Mouse (Mus musculus) hindbrain, embryonic 12.5 days (tissue): Measurements from ENCODE around the gene Hoxb7. TPM values are rescaled to one million over a fixed set of nuclear protein-coding genes. Genes with fewer than 3 reads are reported as not detected.

ENCODE experiments used
- ATAC-seq: fragments of 200-750 bp; cut with Nextera tagmentation; 2 replicates; pipeline ENCODE4 v1.8.0; 2017; ENCODE audit warnings: moderate TSS enrichment; ENCODE audit not compliant: low FRiP score
- H3K27ac ChIP-seq: fragments of 300-500 bp; sonication (generic); 2 replicates; pipeline ENCODE4 v1.5.1; 2016; ENCODE audit warnings: mild to moderate bottlenecking
- H3K27me3 ChIP-seq: fragments of 300-500 bp; sonication (generic); 2 replicates; pipeline ENCODE4 v1.6.1; 2016; ENCODE audit warnings: mild to moderate bottlenecking
- H3K36me3 ChIP-seq: fragments of 300-500 bp; sonication (generic); 2 replicates; pipeline ENCODE4 v1.6.1; 2016; ENCODE audit warnings: mild to moderate bottlenecking
- H3K4me1 ChIP-seq: fragments of 300-500 bp; sonication (generic); 2 replicates; pipeline ENCODE4 v1.6.1; 2016
- H3K4me2 ChIP-seq: fragments of 300-500 bp; sonication (generic); replicated peaks from 2 replicates; pipeline ENCODE4 v1.6.1; 2016; ENCODE audit warnings: mild to moderate bottlenecking
- H3K4me3 ChIP-seq: fragments of 300-500 bp; sonication (generic); 2 replicates; pipeline ENCODE4 v1.5.1; 2016; ENCODE audit warnings: mild to moderate bottlenecking
- H3K9ac ChIP-seq: fragments of 300-500 bp; sonication (generic); 2 replicates; pipeline ENCODE4 v1.6.1; 2016; ENCODE audit warnings: mild to moderate bottlenecking, moderate library complexity
- H3K9me3 ChIP-seq: fragments of 300-500 bp; sonication (generic); replicated peaks from 2 replicates; pipeline ENCODE4 v1.6.1; 2016; ENCODE audit warnings: mild to moderate bottlenecking
- WGBS: fragments of 180-500 bp; shearing (Covaris S2); methylation state at CpG from one replicate; pipeline ENCODE4 v1.1.7; 2016; 5-methylcytosine and 5-hydroxymethylcytosine counted together
- polyA plus RNA-seq: library from polyadenylated mRNA; unstranded; fragments of >200 nt; fragmentation: Nextera tagmentation; extraction: Ambion mirVana; gene quantifications from 2 replicates; pipeline ENCODE4 v1.2.1, GENCODE M21; 2016

The Hoxb7 gene
- polyA plus RNA-seq, 1 experiment from 2014 or later, result 11.0 TPM

DNA sequence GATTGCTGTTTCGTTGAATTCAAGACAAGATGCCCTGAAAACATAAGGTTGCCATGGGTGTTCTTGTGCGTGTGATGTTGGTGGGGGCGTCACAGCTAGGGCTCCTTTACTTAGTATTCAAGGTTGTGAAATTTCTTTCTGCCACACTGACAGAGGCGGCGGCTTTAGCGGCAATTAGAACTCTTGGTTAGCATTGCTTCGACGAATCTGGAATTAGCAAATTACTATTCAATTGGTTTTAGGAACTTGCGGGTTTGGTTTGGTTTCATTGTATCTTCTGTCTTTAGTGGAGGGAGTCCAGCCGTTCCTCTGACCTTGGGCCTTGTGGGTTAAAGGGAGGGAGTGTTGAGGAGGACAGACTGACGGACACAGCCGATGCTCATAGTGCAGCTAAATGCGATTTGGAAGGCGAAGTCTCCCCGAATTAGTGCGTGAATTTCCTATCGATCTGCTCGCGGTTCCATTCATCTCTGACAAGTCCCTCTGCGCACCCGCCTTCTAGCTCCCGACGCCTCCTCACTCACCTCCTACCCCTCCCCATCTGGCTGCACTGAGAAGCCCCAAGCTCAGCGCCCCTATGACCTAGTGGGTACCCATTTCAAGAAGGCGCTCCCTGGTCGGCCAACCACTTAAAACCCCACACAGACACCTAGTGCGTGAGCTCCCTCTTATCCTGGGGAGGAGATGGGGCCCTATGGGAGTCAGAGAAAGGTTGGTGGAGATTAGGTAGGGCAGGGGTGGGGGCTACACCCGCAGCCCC, 31.4 kb downstream of the Hoxb7 start, which contains the start of gene Hoxb4:
Gene Hoxb4 (plus strand): TSS at position 660 of the 760 bp plus-strand sequence.
- no peaks in the 10 kb centered on the region for H3K9me3 ChIP-seq
- no peaks in the 10 kb centered on the region for H3K36me3 ChIP-seq
- H3K27me3 ChIP-seq, result peaks cover 94% of the 10 kb centered on the region
- peak within 1 kb of the TSS; percentile 62 for H3K4me2 ChIP-seq
- 0 out of 2 replicates have a peak, but pooled peaks cover 7% of the 10 kb centered on the region for H3K4me1 ChIP-seq
- under 1% methylated on average over 28 of the region's 28 CpGs for WGBS
- peak within 1 kb of the TSS; percentile 95 for H3K27ac ChIP-seq
- peak within 1 kb of the TSS; percentile 42 for H3K4me3 ChIP-seq
- H3K9ac ChIP-seq, result peak within 1 kb of the TSS; percentile 81
- ATAC-seq, result peak; percentile 51; the same call in 1 of the 2 replicates

DNA sequence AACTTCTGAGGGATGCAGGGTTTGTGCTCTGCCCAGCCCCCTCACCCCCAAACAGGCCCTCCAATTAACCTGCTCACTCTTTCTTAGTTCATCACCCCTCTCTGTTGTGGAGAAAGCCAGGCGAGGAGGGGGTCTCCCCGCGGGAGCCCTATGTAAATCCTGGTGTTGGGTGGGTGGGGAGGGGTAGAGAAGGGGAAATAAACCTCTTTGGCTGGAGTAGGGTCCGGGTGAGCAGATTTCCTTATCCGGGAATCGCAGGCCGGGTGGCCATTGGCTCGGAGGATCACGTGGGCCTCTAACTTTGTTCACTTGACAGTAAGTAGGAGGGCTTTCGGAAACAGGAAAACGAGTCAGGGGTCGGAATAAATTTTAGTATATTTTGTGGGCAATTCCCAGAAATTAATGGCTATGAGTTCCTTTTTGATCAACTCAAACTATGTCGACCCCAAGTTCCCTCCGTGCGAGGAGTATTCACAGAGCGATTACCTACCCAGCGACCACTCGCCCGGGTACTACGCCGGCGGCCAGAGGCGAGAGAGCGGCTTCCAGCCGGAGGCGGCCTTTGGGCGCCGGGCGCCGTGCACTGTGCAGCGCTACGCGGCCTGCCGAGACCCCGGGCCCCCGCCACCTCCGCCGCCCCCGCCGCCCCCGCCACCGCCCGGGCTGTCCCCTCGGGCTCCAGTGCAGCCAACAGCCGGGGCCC, 32.1 kb downstream of the Hoxb7 start:
- H3K4me3 ChIP-seq, result peak overlapping the region; percentile 42
- H3K4me1 ChIP-seq, result 0 out of 2 replicates have a peak, but pooled peaks cover 7% of the 10 kb centered on the region
- H3K36me3 ChIP-seq, result no peaks in the 10 kb centered on the region
- H3K27ac ChIP-seq, result peak overlapping the region; percentile 95
- under 1% methylated on average over 36 of the region's 45 CpGs for WGBS
- H3K27me3 ChIP-seq, result peaks cover 94% of the 10 kb centered on the region
- H3K4me2 ChIP-seq, result peak overlapping the region; percentile 62
- ATAC-seq, result peak; percentile 74
- H3K9ac ChIP-seq, result peak overlapping the region; percentile 81
- H3K9me3 ChIP-seq, result no peaks in the 10 kb centered on the region

DNA sequence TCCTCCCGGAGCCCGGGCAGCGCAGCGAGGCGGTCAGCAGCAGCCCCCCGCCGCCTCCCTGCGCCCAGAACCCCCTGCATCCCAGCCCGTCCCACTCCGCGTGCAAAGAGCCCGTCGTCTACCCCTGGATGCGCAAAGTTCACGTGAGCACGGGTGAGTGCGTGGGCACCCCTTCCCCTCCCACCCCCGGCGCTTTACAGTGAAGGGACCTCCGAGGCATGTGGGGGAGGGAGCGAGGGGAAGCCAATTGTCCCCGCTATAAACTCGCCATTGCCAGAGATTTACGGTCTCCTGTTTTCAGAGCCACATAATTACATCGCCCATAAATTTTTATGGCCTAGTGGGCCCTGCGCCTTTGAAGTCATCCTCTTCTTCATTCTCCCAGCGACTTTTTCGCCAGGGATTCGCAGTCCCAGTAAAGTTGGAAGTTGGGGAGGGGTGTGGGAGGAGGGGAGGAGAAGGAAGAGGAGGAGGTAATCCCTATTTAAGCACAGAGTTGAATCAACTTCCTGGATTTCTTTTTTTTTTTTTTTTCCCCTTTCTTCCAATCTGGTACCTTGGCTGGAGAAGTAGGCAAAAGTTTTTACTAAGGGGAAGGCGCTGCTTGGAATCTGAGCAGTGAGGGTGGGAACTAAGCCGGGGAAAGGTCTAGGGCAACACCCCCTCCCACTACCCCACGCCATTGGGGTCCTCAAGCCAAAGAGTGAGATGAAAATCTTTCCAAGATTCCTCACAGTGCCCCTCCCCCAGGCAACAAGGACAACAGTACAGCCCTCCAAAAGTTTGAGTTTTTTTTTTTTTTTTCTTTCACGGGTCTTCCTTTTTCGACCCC, 32.9 kb downstream of the Hoxb7 start:
- 0 out of 2 replicates have a peak, but pooled peaks cover 7% of the 10 kb centered on the region for H3K4me1 ChIP-seq
- H3K4me3 ChIP-seq, result peak overlapping the region; percentile 42
- peaks cover 94% of the 10 kb centered on the region for H3K27me3 ChIP-seq
- H3K36me3 ChIP-seq, result no peaks in the 10 kb centered on the region
- no peaks in the 10 kb centered on the region for H3K9me3 ChIP-seq
- H3K4me2 ChIP-seq, result peak overlapping the region; percentile 62
- ATAC-seq, result peak; percentile 60; the same call in 1 of the 2 replicates
- WGBS, result 0% methylated on average over 23 of the region's 34 CpGs
- peak overlapping the region; percentile 81 for H3K9ac ChIP-seq
- H3K27ac ChIP-seq, result peak overlapping the region; percentile 95

DNA sequence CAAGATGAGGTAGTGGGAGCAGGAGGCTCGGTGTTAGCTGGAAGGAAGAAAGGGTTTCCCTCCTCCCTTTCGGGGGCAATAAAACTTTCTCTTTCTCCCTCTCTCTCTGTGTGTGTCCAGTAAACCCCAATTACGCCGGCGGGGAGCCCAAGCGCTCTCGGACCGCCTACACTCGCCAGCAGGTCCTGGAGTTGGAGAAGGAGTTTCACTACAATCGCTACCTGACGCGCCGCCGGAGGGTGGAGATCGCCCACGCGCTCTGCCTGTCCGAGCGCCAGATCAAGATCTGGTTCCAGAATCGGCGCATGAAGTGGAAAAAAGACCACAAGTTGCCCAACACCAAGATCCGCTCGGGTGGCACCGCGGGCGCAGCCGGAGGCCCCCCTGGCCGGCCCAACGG, 33.5 kb downstream of the Hoxb7 start:
- Histone ChIP-seq H3K9ac (peak overlapping the region; percentile 81), H3K27me3 (peaks cover 95% of the 10 kb centered on the region), H3K4me1 (0 out of 2 replicates have a peak, but pooled peaks cover 7% of the 10 kb centered on the region), H3K36me3 (no peaks in the 10 kb centered on the region), H3K9me3 (no peaks in the 10 kb centered on the region), H3K4me2 (peak overlapping the region; percentile 62), H3K4me3 (peak overlapping the region; percentile 42), H3K27ac (peak overlapping the region; percentile 95)
- under 1% methylated on average over 29 of the region's 29 CpGs for WGBS
- no peak for ATAC-seq

DNA sequence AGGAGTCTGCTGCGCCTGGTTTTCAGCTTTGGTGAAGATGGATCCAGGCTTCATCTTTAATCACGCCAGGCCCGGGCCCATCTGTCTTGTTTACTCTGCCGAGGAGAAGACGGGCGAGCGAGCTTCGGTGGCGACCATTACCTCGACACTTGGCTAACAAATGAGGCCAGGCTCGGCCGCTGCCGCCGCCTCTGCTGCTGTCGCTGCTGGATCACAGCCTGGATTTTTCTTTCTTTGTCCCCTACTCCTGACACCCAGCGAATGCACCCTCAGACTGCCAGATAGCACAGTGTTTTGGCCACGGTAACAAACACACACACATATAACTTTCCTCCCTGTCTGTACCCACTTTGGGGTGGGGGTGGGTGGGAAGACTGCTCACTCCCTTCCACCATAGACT, 34.3 kb downstream of the Hoxb7 start:
- H3K4me3 ChIP-seq, result peak overlapping the region; percentile 42
- peak overlapping the region; percentile 62 for H3K4me2 ChIP-seq
- no peak for ATAC-seq
- peak overlapping the region; percentile 81 for H3K9ac ChIP-seq
- H3K4me1 ChIP-seq, result 0 out of 2 replicates have a peak, but pooled peaks cover 7% of the 10 kb centered on the region
- no peaks in the 10 kb centered on the region for H3K36me3 ChIP-seq
- H3K9me3 ChIP-seq, result no peaks in the 10 kb centered on the region
- peaks cover 95% of the 10 kb centered on the region for H3K27me3 ChIP-seq
- under 1% methylated on average over 17 of the region's 17 CpGs for WGBS
- H3K27ac ChIP-seq, result peak overlapping the region; percentile 95

DNA sequence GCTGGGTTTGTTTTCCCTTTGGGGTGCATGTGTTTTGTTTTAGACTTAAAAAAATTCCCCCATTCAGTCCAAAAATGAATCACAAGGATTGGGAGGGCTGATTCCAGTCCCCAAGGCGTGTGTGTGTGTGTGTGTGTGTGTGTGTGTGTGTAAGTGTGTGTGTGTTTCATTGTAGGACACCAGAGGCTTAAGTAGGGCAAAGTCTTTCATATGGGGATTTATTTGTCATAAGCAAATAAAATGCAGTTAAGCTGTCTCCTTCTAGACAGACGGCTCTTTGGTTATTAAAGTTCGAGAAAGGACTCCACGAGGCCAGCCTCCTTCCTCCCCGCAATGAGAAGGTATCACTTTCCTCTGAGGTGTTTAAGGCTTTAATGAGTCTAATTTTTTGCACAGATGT, 35.4 kb downstream of the Hoxb7 start:
- 7% methylated on average over 5 of the region's 5 CpGs for WGBS
- Histone ChIP-seq H3K4me1 (0 out of 2 replicates have a peak, but pooled peaks cover 7% of the 10 kb centered on the region), H3K9me3 (no peaks in the 10 kb centered on the region), H3K27me3 (peaks cover 96% of the 10 kb centered on the region), H3K9ac (peak overlapping the region; percentile 85), H3K4me2 (peak overlapping the region; percentile 62), H3K36me3 (no peaks in the 10 kb centered on the region), H3K4me3 (peak overlapping the region; percentile 42), H3K27ac (peak overlapping the region; percentile 95)
- ATAC-seq, result no peak

DNA sequence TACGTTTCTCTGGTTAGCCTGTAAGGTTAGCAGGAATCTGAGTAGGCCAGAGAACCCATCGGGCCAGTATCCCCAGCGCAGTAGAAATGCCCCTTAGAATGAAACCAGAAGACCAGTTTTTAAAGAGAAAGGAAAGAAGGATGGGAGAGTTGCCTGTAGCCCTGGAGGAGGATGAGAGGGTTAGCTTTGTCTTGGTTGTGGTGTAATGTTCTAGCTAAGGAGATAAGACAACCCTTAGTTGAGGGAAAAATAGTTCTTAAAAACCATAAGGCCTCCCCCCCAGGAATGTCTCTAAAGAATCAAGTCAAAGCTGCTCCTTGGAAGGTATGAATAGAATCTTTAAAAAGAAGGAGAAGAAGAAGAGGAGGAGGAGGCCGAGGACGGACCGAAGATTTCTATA, 36.3 kb downstream of the Hoxb7 start:
- Histone ChIP-seq H3K9ac (peak overlapping the region; percentile 85), H3K27ac (peak overlapping the region; percentile 95), H3K4me3 (peak overlapping the region; percentile 42), H3K36me3 (no peaks in the 10 kb centered on the region), H3K9me3 (no peaks in the 10 kb centered on the region), H3K4me1 (0 out of 2 replicates have a peak, but pooled peaks cover 7% of the 10 kb centered on the region), H3K27me3 (peaks cover 98% of the 10 kb centered on the region), H3K4me2 (peak overlapping the region; percentile 62)
- 5% methylated on average over 6 of the region's 6 CpGs for WGBS
- no peak for ATAC-seq

DNA sequence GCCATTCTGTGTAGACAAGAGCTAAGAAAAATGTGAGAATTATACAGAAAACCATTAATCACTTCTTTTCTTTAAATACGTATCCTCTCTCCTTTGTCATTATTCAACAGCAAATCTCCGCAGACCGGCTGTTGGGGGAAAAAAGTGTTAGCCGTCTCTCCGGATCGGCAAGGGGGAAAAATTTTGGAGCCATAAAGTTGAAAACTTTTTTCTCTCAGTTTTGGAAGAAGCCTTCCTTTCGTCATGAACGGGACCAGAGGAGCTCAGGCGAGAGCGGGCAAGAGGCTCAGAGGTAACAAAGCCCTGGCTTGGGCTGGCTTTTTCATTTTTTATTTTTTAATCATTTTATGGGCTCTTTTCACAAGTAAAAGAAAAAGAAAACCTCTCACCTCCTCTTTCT, 36.7 kb downstream of the Hoxb7 start, which contains the start of gene Hoxb3:
Gene Hoxb3 (plus strand): TSS at position 173 of the 400 bp plus-strand sequence.
- peak within 1 kb of the TSS; percentile 42 for H3K4me3 ChIP-seq
- 0 out of 2 replicates have a peak, but pooled peaks cover 6% of the 10 kb centered on the region for H3K4me1 ChIP-seq
- WGBS, result 3% methylated on average over 10 of the region's 10 CpGs
- peaks cover 98% of the 10 kb centered on the region for H3K27me3 ChIP-seq
- H3K36me3 ChIP-seq, result no peaks in the 10 kb centered on the region
- no peak for ATAC-seq
- peak within 1 kb of the TSS; percentile 95 for H3K27ac ChIP-seq
- no peaks in the 10 kb centered on the region for H3K9me3 ChIP-seq
- peak within 1 kb of the TSS; percentile 62 for H3K4me2 ChIP-seq
- H3K9ac ChIP-seq, result peak within 1 kb of the TSS; percentile 85

DNA sequence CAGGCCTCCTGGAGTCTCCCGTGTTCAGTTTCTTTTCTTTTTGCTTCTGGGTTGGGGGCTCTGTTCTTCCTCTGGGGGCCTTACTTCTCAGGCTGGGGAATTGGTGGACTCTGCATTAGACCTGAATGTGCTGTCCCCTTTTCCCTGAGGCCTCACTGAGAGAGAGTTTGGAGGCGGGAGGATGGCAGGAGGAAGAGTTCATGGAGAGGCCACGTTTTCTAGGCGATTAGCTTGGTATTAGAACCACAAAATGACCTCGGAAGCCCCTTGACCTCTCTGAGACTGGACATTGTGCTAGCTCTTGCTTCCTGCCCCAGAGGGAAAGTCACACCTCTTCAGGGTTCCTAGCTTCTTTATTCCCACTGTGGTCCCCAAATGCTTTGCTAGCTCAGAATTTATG, 37.7 kb downstream of the Hoxb7 start:
- Histone ChIP-seq H3K4me2 (peak overlapping the region; percentile 62), H3K36me3 (no peaks in the 10 kb centered on the region), H3K27ac (peak overlapping the region; percentile 95), H3K9me3 (no peaks in the 10 kb centered on the region), H3K27me3 (peaks cover 99% of the 10 kb centered on the region), H3K4me1 (no peaks in the 10 kb centered on the region), H3K9ac (peak overlapping the region; percentile 85), H3K4me3 (peak overlapping the region; percentile 42)
- under 1% methylated on average over 5 of the region's 5 CpGs for WGBS
- no peak for ATAC-seq

DNA sequence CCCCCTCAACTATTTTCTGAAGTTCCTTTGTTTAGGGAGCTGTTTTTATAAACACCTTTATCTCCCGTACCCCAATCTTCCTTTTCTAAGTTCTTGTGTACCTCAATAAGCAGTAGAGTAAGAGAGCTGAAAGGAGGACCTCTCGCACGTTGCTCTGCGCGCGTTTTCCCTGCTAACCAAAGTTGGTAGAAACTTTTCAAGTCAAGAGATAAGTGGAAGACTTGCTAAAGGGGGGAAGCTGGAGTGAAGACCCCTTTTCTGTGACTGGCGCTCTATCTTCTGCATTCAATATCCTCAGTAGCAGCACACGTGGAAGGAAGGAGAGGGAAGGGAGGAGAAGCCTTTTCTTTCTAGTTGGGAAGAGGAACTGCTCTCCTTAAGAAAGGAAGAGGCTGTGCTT, 38.5 kb downstream of the Hoxb7 start:
- H3K4me2 ChIP-seq, result peak overlapping the region; percentile 62
- 3% methylated on average over 8 of the region's 8 CpGs for WGBS
- H3K27me3 ChIP-seq, result peaks cover 99% of the 10 kb centered on the region

DNA sequence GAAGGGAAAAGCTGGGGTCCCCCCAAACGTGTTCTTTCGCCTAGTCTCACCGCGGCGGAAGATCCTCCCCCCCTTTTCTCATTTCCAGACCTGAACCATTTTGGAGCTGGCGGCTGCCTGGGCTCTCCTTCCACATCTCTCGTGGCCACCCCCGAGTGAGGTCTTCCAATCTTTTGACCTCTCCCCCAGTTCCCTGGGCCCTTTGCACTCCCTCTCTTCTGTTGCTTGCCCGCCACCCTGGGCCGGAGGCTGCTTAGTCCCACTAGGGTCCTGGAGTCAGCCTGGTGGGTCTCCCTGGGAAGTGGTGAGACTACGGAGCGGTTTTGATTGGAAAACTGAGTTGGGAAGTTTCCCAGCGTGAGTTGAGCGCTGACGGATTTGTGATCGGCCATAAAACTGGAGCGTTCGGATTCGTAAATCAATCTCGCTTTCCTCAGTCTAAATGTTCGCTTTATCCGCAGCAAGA, 39.4 kb downstream of the Hoxb7 start:
- peak overlapping the region; percentile 62 for H3K4me2 ChIP-seq
- peaks cover 99% of the 10 kb centered on the region for H3K27me3 ChIP-seq
- no peaks in the 10 kb centered on the region for H3K4me1 ChIP-seq
- H3K36me3 ChIP-seq, result no peaks in the 10 kb centered on the region
- no peak for ATAC-seq
- peak overlapping the region; percentile 95 for H3K27ac ChIP-seq
- peak overlapping the region; percentile 42 for H3K4me3 ChIP-seq
- H3K9ac ChIP-seq, result peak overlapping the region; percentile 85
- WGBS, result 3% methylated on average over 22 of the region's 22 CpGs
- H3K9me3 ChIP-seq, result no peaks in the 10 kb centered on the region

More for the DNA sequence above, 38.5 kb downstream of the Hoxb7 start:
- H3K4me3 ChIP-seq, result peak overlapping the region; percentile 42
- ATAC-seq, result no peak
- H3K9me3 ChIP-seq, result no peaks in the 10 kb centered on the region
- H3K9ac ChIP-seq, result peak overlapping the region; percentile 85
- peak overlapping the region; percentile 95 for H3K27ac ChIP-seq
- H3K4me1 ChIP-seq, result no peaks in the 10 kb centered on the region
- H3K36me3 ChIP-seq, result no peaks in the 10 kb centered on the region
